Mouse (Mus musculus): ENCODE results near the gene Gm5965.

DNA sequence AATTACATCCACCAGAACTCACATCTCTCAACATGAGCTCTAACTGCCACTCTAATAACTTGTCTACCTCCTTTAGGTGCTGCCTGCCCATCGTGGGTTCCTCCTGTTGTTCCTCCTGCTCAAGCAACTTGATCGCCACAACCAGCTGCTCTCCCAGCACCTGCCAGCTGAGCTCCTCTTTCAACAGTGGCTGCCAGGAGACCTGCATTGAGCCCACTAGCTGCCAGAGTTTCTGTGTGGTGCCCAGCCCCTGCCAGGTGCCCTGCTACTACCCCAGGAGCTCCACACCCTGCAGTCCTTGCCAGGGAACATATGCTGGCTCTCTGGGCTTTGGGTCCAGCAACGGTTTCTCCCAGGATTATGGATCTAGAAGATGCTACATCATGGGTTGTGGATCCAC, 42.4 kb downstream of the Gm5965 start, which contains the start of gene Krtap15:
- TF ChIP-seq CTCF (IDR thresholded peaks at IDR 0.05; ENCODE audit: control insufficient read depth, insufficient read depth, low read length) (no peak), POLR2A (IDR thresholded peaks at IDR 0.05; ENCODE audit: borderline replicate concordance, control insufficient read depth, low read depth, low read length) (no peak)

All from bone marrow, adult 2 months (tissue).